Mouse (Mus musculus) ES-E14 (cell line): ENCODE measurements around the gene Kpna1.

ENCODE experiments used
- MAFK ChIP-seq: IDR thresholded peaks from 2 replicates; pipeline ENCODE4 v1.6.1; 2014; ENCODE audit warnings: mild to moderate bottlenecking, low read depth, low read length, inconsistent platforms; ENCODE audit not compliant: insufficient read depth
- ZC3H11A ChIP-seq: IDR thresholded peaks from 2 replicates; pipeline ENCODE4 v1.6.1; 2012; ENCODE audit warnings: low read depth, mild to moderate bottlenecking, inconsistent platforms, low read length, borderline replicate concordance
- ZNF384 ChIP-seq: IDR thresholded peaks from 2 replicates; pipeline ENCODE4 v1.6.1; 2012; ENCODE audit warnings: low read depth, low read length, inconsistent platforms

GRCm38 (mm10) chr16:36041625-36042020 lies 63.1 kb downstream of the Kpna1 start:
- TF ChIP-seq ZC3H11A (no peak), ZNF384 (no peak), MAFK (no peak)
